Mouse (Mus musculus) limb, embryonic 11.5 days (tissue): Measurements from ENCODE around the gene Naip2. TPM values are rescaled to one million over a fixed set of nuclear protein-coding genes. Genes with fewer than 3 reads are reported as not detected.

Source experiments
- ATAC-seq: fragments of 200-750 bp; cut with Nextera tagmentation; 2 replicates; pipeline ENCODE4 v1.8.0; 2017; ENCODE audit warnings: low read depth; ENCODE audit not compliant: insufficient number of reproducible peaks, low FRiP score, low TSS enrichment
- DNase-seq: peaks from one replicate; pipeline ENCODE4 v3.0.0-alpha.2; 2015; ENCODE audit warnings: low spot score
- H3K27ac ChIP-seq: fragments of 300-500 bp; sonication (generic); replicated peaks from 2 replicates; pipeline ENCODE4 v1.5.1; 2014; ENCODE audit warnings: low read depth, mild to moderate bottlenecking, low read length
- H3K27me3 ChIP-seq: fragments of 300-500 bp; sonication (generic); 2 replicates; pipeline ENCODE4 v1.6.1; 2014; ENCODE audit warnings: mild to moderate bottlenecking, low read length, mixed read lengths; ENCODE audit not compliant: control insufficient read depth, insufficient read depth
- H3K36me3 ChIP-seq: fragments of 300-500 bp; sonication (generic); 2 replicates; pipeline ENCODE4 v1.6.1; 2014; ENCODE audit warnings: mild to moderate bottlenecking, low read length, moderate library complexity, mixed read lengths; ENCODE audit not compliant: control insufficient read depth, insufficient read depth
- H3K4me1 ChIP-seq: fragments of 300-500 bp; sonication (generic); 2 replicates; pipeline ENCODE4 v1.6.1; 2014; ENCODE audit warnings: low read length, mixed read lengths; ENCODE audit not compliant: control insufficient read depth, insufficient read depth
- H3K4me2 ChIP-seq: fragments of 300-500 bp; sonication (generic); 2 replicates; pipeline ENCODE4 v1.6.1; 2014; ENCODE audit warnings: low read depth, mild to moderate bottlenecking, moderate library complexity; ENCODE audit not compliant: severe bottlenecking
- H3K4me3 ChIP-seq: fragments of 300-500 bp; sonication (generic); 2 replicates; pipeline ENCODE4 v1.5.1; 2014; ENCODE audit warnings: low read depth, low read length
- H3K9ac ChIP-seq: fragments of 300-500 bp; sonication (generic); 2 replicates; pipeline ENCODE4 v1.6.1; 2014; ENCODE audit warnings: mild to moderate bottlenecking, low read length
- H3K9me3 ChIP-seq: fragments of 300-500 bp; sonication (generic); 2 replicates; pipeline ENCODE4 v1.6.1; 2016; ENCODE audit warnings: low read length; ENCODE audit not compliant: control insufficient read depth
- WGBS: fragments of 180-500 bp; shearing (Covaris S2); extraction: QIAGEN DNeasy Blood & Tissue Kit; methylation state at CpG from one replicate; pipeline ENCODE4 v1.1.7; 2014; 5-methylcytosine and 5-hydroxymethylcytosine counted together
- polyA plus RNA-seq: library from polyadenylated mRNA; unstranded; fragments of >200 nt; fragmentation: Nextera tagmentation; extraction: Ambion mirVana; gene quantifications from 2 replicates; pipeline ENCODE4 v1.2.1, GENCODE M21; 2014

The Naip2 gene
- polyA plus RNA-seq, 1 experiment from 2014 or later = 0.19 TPM

DNA sequence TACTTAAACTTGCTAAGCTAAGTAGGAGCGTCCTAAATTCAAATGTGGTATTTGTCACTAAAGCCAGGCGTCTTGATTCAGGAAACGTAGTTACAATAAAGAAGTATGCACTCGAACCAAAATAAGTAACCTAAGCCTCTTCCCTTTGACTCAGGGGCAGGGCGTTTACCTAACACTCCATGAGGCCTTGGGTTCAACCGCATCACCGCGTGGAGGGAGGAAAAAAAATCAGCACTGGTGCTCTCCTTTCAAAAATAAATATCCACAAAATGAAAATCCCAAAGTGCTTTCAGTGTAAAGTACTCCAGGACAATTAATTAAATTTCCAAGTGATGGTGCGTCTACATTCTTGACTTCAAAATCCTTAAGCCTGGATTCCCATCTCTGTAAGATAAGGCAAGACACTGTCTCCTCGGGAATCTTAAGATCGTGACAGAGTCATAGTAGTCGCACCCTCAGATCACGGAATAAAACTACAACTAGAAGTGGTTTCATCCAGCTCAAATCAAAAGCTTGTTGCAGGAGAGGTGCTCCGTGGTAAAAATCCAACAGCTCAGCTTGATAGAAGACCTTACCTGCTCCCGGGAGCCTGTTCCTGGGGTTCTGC is 98.7 kb downstream of the Naip2 start:
- H3K9ac ChIP-seq = peak overlapping the region; percentile 86
- DNase-seq (no peak), ATAC-seq (no peak)
- H3K36me3 ChIP-seq = peaks cover 2% of the 10 kb centered on the region; the same call in 1 of the 2 replicates
- peak overlapping the region; percentile 98 for H3K4me3 ChIP-seq
- H3K4me1 ChIP-seq = peaks cover 7% of the 10 kb centered on the region; the same call in 1 of the 2 replicates
- 8% methylated on average over 15 of the region's 15 CpGs for WGBS
- no peaks in the 10 kb centered on the region for H3K27me3 ChIP-seq
- H3K27ac ChIP-seq = 0 out of 2 replicates have a peak overlapping the region, but pooled peaks have one; percentile 10
- H3K4me2 ChIP-seq = peak overlapping the region; percentile 57
- no peaks in the 10 kb centered on the region for H3K9me3 ChIP-seq

DNA sequence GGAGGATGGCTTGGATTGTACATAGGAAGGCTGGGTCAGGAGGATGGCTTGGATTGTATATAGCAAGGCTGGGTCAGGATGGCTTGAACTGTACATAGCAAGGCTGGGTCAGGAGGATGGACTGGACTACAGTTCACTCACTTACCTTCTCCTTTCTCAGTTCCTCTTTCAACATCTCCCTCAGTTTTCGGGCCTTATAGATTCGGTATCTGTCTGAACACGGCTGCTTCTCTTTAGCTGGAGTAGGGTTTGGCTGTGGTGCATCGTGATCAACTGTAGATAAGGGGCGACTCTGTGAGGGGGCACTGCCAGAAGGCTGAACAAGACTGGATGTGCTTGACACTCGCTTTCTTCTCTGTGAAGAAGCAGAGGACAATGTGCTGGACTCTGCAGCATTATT is 103.1 kb downstream of the Naip2 start:
- no peak overlapping the region for H3K27ac ChIP-seq
- DNase-seq = no peak
- H3K36me3 ChIP-seq = peaks cover 5% of the 10 kb centered on the region
- H3K9ac ChIP-seq = no peak overlapping the region
- no peak overlapping the region for H3K4me2 ChIP-seq
- H3K27me3 ChIP-seq = no peaks in the 10 kb centered on the region
- no peaks in the 10 kb centered on the region for H3K9me3 ChIP-seq
- no peak for ATAC-seq
- H3K4me1 ChIP-seq = peaks cover 7% of the 10 kb centered on the region; the same call in 1 of the 2 replicates
- 95% methylated on average over 6 of the region's 6 CpGs for WGBS
- no peak overlapping the region for H3K4me3 ChIP-seq

Other genes starting within 250 kb of the Naip2 start
- 49.1 and 50.9 TPM in 2 replicates for gene Mccc2, start 186.5 kb downstream of the Naip2 start, polyA plus RNA-seq
- gene Bdp1, start 98.0 kb downstream of the Naip2 start, polyA plus RNA-seq = 27.5 and 31.4 TPM in 2 replicates
- gene Serf1, start 94.1 kb downstream of the Naip2 start, polyA plus RNA-seq = 248 and 260 TPM in 2 replicates
- 85.2 and 93.9 TPM in 2 replicates for gene Smn1, start 77.2 kb downstream of the Naip2 start, polyA plus RNA-seq
- 0.25 TPM in 1 of 2 replicates, not detected in the other for gene Naip5, start 44.2 kb upstream of the Naip2 start, polyA plus RNA-seq
- gene Naip6, start 115.6 kb upstream of the Naip2 start, polyA plus RNA-seq = 0.07 and 0.17 TPM in 2 replicates